Mouse (Mus musculus): ENCODE data around the gene Rpl10. TPM values are rescaled to one million over a fixed set of nuclear protein-coding genes. Genes with fewer than 3 reads are reported as not detected.

The Rpl10 gene
- polyA plus RNA-seq, 1 experiment from 2014 or later = 863 TPM

GRCm38 (mm10) chrX:74273422-74274322, 3.1 kb downstream of the Rpl10 start:
- no peak overlapping the region for H3K4me2 ChIP-seq (ENCODE audit: low read depth, low read length)
- ATAC-seq = no peak
- H3K27me3 ChIP-seq (replicated peaks; ENCODE audit: control insufficient read depth, insufficient read depth, low read length) = no peaks in the 10 kb centered on the region
- no peak overlapping the region for H3K4me3 ChIP-seq (ENCODE audit: low read length)
- no peaks in the 10 kb centered on the region for H3K4me1 ChIP-seq (ENCODE audit: control insufficient read depth, insufficient read depth, low read length)
- no peaks in the 10 kb centered on the region for H3K36me3 ChIP-seq (ENCODE audit: control insufficient read depth, insufficient read depth, low read length)
- 32% methylated on average over 10 of the region's 10 CpGs for WGBS
- no peak overlapping the region for H3K9ac ChIP-seq (ENCODE audit: low read depth, low read length)
- H3K27ac ChIP-seq (ENCODE audit: low read length) = peak overlapping the region; percentile 23
- H3K9me3 ChIP-seq (ENCODE audit: control insufficient read depth, low read length) = no peaks in the 10 kb centered on the region

- H3K27me3 ChIP-seq (replicated peaks; ENCODE audit: control insufficient read depth, insufficient read depth, low read length) = no peaks in the 10 kb centered on the region
- no peak overlapping the region for H3K4me3 ChIP-seq (ENCODE audit: low read length)
- 71% methylated on average over 8 of the region's 8 CpGs for WGBS
- H3K4me2 ChIP-seq (ENCODE audit: low read depth, low read length) = no peak overlapping the region
- no peak for ATAC-seq
- no peaks in the 10 kb centered on the region for H3K36me3 ChIP-seq (ENCODE audit: control insufficient read depth, insufficient read depth, low read length)
- H3K27ac ChIP-seq (ENCODE audit: low read length) = no peak overlapping the region
- no peaks in the 10 kb centered on the region for H3K9me3 ChIP-seq (ENCODE audit: control insufficient read depth, low read length)
- H3K4me1 ChIP-seq (ENCODE audit: control insufficient read depth, insufficient read depth, low read length) = peaks cover 2% of the 10 kb centered on the region; the same call in 1 of the 2 replicates
- H3K9ac ChIP-seq (ENCODE audit: low read depth, low read length) = no peak overlapping the region
These were observed 7.3 kb downstream of the Rpl10 start for GRCm38 (mm10) chrX:74277916-74278315.

GRCm38 (mm10) chrX:74281041-74281731, 10.6 kb downstream of the Rpl10 start:
- peak; percentile 12 for ATAC-seq

GRCm38 (mm10) chrX:74281732-74282394, 11.3 kb downstream of the Rpl10 start, which contains the start of the genes Taz and Dnase1l1:
Taz (plus strand) TSS chrX:74281912.
Dnase1l1 (minus strand) TSS chrX:74282337.
- no peaks in the 10 kb centered on the region for H3K36me3 ChIP-seq (ENCODE audit: control insufficient read depth, insufficient read depth, low read length)

More at GRCm38 (mm10) chrX:74281041-74281731, 10.6 kb downstream of the Rpl10 start:
- peak overlapping the region; percentile 70 for H3K4me2 ChIP-seq (ENCODE audit: low read depth, low read length)
- H3K9ac ChIP-seq (ENCODE audit: low read depth, low read length) = peak overlapping the region; percentile 80
- no peaks in the 10 kb centered on the region for H3K27me3 ChIP-seq (replicated peaks; ENCODE audit: control insufficient read depth, insufficient read depth, low read length)
- H3K9me3 ChIP-seq (ENCODE audit: control insufficient read depth, low read length) = no peaks in the 10 kb centered on the region
- peak overlapping the region; percentile 66 for H3K4me3 ChIP-seq (ENCODE audit: low read length)
- H3K27ac ChIP-seq (ENCODE audit: low read length) = peak overlapping the region; percentile 88
- H3K4me1 ChIP-seq (ENCODE audit: control insufficient read depth, insufficient read depth, low read length) = peaks cover 2% of the 10 kb centered on the region; the same call in 1 of the 2 replicates
- WGBS = 17% methylated on average over 14 of the region's 14 CpGs
- no peaks in the 10 kb centered on the region for H3K36me3 ChIP-seq (ENCODE audit: control insufficient read depth, insufficient read depth, low read length)

GRCm38 (mm10) chrX:74282395-74283091, 11.9 kb downstream of the Rpl10 start:
- H3K4me3 ChIP-seq (ENCODE audit: low read length) = peak overlapping the region; percentile 66
- H3K9ac ChIP-seq (ENCODE audit: low read depth, low read length) = peak overlapping the region; percentile 80
- H3K36me3 ChIP-seq (ENCODE audit: control insufficient read depth, insufficient read depth, low read length) = no peaks in the 10 kb centered on the region
- WGBS = 13% methylated on average over 39 of the region's 39 CpGs
- peak overlapping the region; percentile 88 for H3K27ac ChIP-seq (ENCODE audit: low read length)
- ATAC-seq = peak; percentile 58
- H3K4me2 ChIP-seq (ENCODE audit: low read depth, low read length) = peak overlapping the region; percentile 70
- H3K9me3 ChIP-seq (ENCODE audit: control insufficient read depth, low read length) = no peaks in the 10 kb centered on the region
- no peaks in the 10 kb centered on the region for H3K27me3 ChIP-seq (replicated peaks; ENCODE audit: control insufficient read depth, insufficient read depth, low read length)
- H3K4me1 ChIP-seq (ENCODE audit: control insufficient read depth, insufficient read depth, low read length) = peaks cover 2% of the 10 kb centered on the region; the same call in 1 of the 2 replicates

More at GRCm38 (mm10) chrX:74281732-74282394, 11.3 kb downstream of the Rpl10 start, which contains the start of the genes Taz and Dnase1l1:
- Histone ChIP-seq H3K9ac (ENCODE audit: low read depth, low read length) (peak within 1 kb of the TSS; percentile 80), H3K27ac (ENCODE audit: low read length) (peak within 1 kb of the TSS; percentile 88), H3K4me1 (ENCODE audit: control insufficient read depth, insufficient read depth, low read length) (peaks cover 2% of the 10 kb centered on the region; the same call in 1 of the 2 replicates), H3K27me3 (replicated peaks; ENCODE audit: control insufficient read depth, insufficient read depth, low read length) (no peaks in the 10 kb centered on the region), H3K4me2 (ENCODE audit: low read depth, low read length) (peak within 1 kb of the TSS; percentile 70), H3K9me3 (ENCODE audit: control insufficient read depth, low read length) (no peaks in the 10 kb centered on the region), H3K4me3 (ENCODE audit: low read length) (peak within 1 kb of the TSS; percentile 66)
- WGBS = 16% methylated on average over 16 of the region's 16 CpGs
- ATAC-seq = peak; percentile 97

GRCm38 (mm10) chrX:74283092-74283437, 12.5 kb downstream of the Rpl10 start:
- Histone ChIP-seq H3K4me1 (ENCODE audit: control insufficient read depth, insufficient read depth, low read length) (peaks cover 2% of the 10 kb centered on the region; the same call in 1 of the 2 replicates), H3K9me3 (ENCODE audit: control insufficient read depth, low read length) (no peaks in the 10 kb centered on the region)
- 27% methylated on average over 5 of the region's 5 CpGs for WGBS

GRCm38 (mm10) chrX:74293431-74293830, 22.8 kb downstream of the Rpl10 start:
- WGBS = 70% methylated on average over 4 of the region's 4 CpGs
- H3K36me3 ChIP-seq (ENCODE audit: control insufficient read depth, insufficient read depth, low read length) = no peaks in the 10 kb centered on the region
- H3K4me1 ChIP-seq (ENCODE audit: control insufficient read depth, insufficient read depth, low read length) = no peaks in the 10 kb centered on the region
- no peak overlapping the region for H3K4me2 ChIP-seq (ENCODE audit: low read depth, low read length)
- no peaks in the 10 kb centered on the region for H3K9me3 ChIP-seq (ENCODE audit: control insufficient read depth, low read length)
- no peak overlapping the region for H3K4me3 ChIP-seq (ENCODE audit: low read length)
- no peak for ATAC-seq
- no peaks in the 10 kb centered on the region for H3K27me3 ChIP-seq (replicated peaks; ENCODE audit: control insufficient read depth, insufficient read depth, low read length)
- no peak overlapping the region for H3K27ac ChIP-seq (ENCODE audit: low read length)
- no peak overlapping the region for H3K9ac ChIP-seq (ENCODE audit: low read depth, low read length)

More at GRCm38 (mm10) chrX:74283092-74283437, 12.5 kb downstream of the Rpl10 start:
- H3K27ac ChIP-seq (ENCODE audit: low read length) = peak overlapping the region; percentile 76
- peak overlapping the region; percentile 62 for H3K4me2 ChIP-seq (ENCODE audit: low read depth, low read length)
- H3K36me3 ChIP-seq (ENCODE audit: control insufficient read depth, insufficient read depth, low read length) = no peaks in the 10 kb centered on the region
- H3K27me3 ChIP-seq (replicated peaks; ENCODE audit: control insufficient read depth, insufficient read depth, low read length) = no peaks in the 10 kb centered on the region
- peak overlapping the region; percentile 80 for H3K9ac ChIP-seq (ENCODE audit: low read depth, low read length)
- peak overlapping the region; percentile 66 for H3K4me3 ChIP-seq (ENCODE audit: low read length)
- ATAC-seq = peak; percentile 10; the same call in 1 of the 2 replicates

- Histone ChIP-seq H3K27me3 (replicated peaks; ENCODE audit: control insufficient read depth, insufficient read depth, low read length) (no peaks in the 10 kb centered on the region), H3K4me2 (ENCODE audit: low read depth, low read length) (peak within 1 kb of the TSS; percentile 56), H3K4me3 (ENCODE audit: low read length) (peak within 1 kb of the TSS; percentile 64), H3K27ac (ENCODE audit: low read length) (peak within 1 kb of the TSS; percentile 33; the same call in 1 of the 2 replicates), H3K9me3 (ENCODE audit: control insufficient read depth, low read length) (no peaks in the 10 kb centered on the region), H3K9ac (ENCODE audit: low read depth, low read length) (peak within 1 kb of the TSS; percentile 75), H3K36me3 (ENCODE audit: control insufficient read depth, insufficient read depth, low read length) (0 out of 2 replicates have a peak, but pooled peaks cover 2% of the 10 kb centered on the region), H3K4me1 (ENCODE audit: control insufficient read depth, insufficient read depth, low read length) (no peaks in the 10 kb centered on the region)
- 14% methylated on average over 37 of the region's 37 CpGs for WGBS
- peak; percentile 99 for ATAC-seq
These were observed 26.2 kb downstream of the Rpl10 start, which contains the start of gene Atp6ap1 for GRCm38 (mm10) chrX:74296538-74297448. Atp6ap1 (plus strand) TSS chrX:74297097.

Measured in intestine, embryonic 16.5 days (tissue).